Mouse (Mus musculus): Measurements from ENCODE around the gene Gadd45g.

DNA sequence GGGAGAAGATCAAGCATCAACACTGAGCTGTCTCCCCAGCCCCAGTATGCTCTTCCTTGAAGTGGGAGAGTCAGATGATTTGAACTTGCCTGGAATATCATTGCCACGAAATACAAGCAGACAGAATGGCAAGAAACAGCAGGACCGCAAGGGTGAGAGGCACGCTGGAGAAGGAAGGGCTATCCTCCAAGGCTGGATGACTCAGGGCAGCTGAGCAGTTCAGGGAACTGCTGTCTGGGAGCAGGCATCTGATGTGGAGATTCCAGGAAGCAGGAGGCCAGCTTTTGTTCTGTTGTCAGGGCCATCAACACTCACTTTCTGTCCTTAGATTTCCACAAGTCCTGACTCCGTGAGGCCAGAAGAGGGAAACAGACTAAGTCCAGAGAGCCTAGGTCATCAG is 12.0 kb downstream of the Gadd45g start:
- TF ChIP-seq POLR2A (IDR thresholded peaks at IDR 0.05; ENCODE audit: borderline replicate concordance, extremely low read depth, insufficient read depth, insufficient read length, poor library complexity, severe bottlenecking): no peak
- TF ChIP-seq CTCF (IDR thresholded peaks at IDR 0.05; ENCODE audit: borderline replicate concordance, extremely low read depth, insufficient read depth, insufficient read length): no peak

Data from brain, embryonic 14.5 days (tissue).